Mouse (Mus musculus): ENCODE results near the gene Srgap1. TPM values are rescaled to one million over a fixed set of nuclear protein-coding genes. Genes with fewer than 3 reads are reported as not detected.

Gene Srgap1
- polyA plus RNA-seq, 1 experiment from 2014 or later = 6.9 TPM

DNA sequence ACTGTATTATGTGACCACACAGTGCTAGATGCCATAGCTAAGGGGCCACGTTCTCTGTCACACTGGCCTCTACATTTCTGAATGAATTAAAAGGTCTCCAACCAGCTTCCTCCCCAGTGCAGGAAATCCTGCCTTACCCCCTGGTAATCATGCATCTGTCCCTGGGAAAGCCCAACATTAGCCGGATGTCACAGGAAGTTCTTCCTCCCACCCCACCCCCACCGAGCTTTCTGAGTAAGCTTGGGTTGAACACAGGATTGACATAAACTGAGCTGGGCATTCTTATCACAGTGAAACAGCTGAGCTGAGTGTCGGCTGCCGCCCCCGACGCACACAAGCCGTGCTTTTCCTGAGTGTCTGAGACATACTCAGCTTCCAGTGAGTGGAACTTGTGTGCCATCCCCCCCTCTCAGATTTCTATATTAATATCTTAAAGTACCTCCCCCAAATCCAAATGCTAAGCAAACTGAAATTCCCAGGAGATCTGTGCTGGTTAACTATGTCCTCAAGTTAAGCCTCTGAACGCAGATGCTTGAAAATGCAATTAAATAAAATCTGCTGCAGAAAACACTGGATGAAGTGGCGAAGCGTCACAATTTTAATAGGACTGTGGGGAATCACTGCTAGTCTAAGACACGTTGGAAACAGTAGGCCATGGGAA, 38.3 kb downstream of the Srgap1 start:
- H3K27ac ChIP-seq = no peak overlapping the region
- WGBS = 81% methylated on average over 12 of the region's 12 CpGs
- DNase-seq (ENCODE audit: extremely low spot score, low spot score) = no peak

DNA sequence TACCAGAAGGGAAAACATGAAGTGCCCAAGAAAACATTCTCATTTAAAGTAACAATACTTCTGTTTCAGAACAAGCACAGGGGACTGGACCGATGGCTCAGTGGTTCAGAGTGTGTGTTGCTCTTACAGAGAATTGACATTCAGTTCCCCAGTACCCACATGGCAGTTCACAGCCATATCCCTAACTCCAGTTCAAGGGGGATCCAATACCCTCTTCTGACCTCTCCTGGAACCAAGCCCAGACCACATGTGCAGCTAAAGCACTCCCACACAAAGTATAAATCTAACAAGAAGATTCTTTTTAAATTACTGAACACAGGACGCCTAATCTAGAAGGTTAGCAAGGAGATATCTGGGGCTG, 38.8 kb downstream of the Srgap1 start:
- H3K27ac ChIP-seq = no peak overlapping the region
- no peak overlapping the region for H3K4me3 ChIP-seq
- peaks cover 17% of the 10 kb centered on the region for H3K4me1 ChIP-seq
- no peaks in the 10 kb centered on the region for H3K9me3 ChIP-seq
- WGBS = 85% methylated on average over 2 of the region's 2 CpGs
- no peaks in the 10 kb centered on the region for H3K27me3 ChIP-seq (ENCODE audit: poor library complexity, severe bottlenecking)
- no peaks in the 10 kb centered on the region for H3K36me3 ChIP-seq (replicated peaks)
- no peak for DNase-seq (ENCODE audit: extremely low spot score, low spot score)

More for the DNA sequence above, 38.3 kb downstream of the Srgap1 start:
- Histone ChIP-seq H3K4me1 (peaks cover 17% of the 10 kb centered on the region), H3K27me3 (ENCODE audit: poor library complexity, severe bottlenecking) (no peaks in the 10 kb centered on the region), H3K4me3 (no peak overlapping the region), H3K36me3 (replicated peaks) (no peaks in the 10 kb centered on the region), H3K9me3 (no peaks in the 10 kb centered on the region)

- WGBS = 45% methylated on average over 5 of the region's 5 CpGs
- H3K27me3 ChIP-seq (ENCODE audit: poor library complexity, severe bottlenecking) = no peaks in the 10 kb centered on the region
- peaks cover 7% of the 10 kb centered on the region; the same call in 1 of the 2 replicates for H3K9me3 ChIP-seq
- H3K4me3 ChIP-seq = no peak overlapping the region
- peaks cover 13% of the 10 kb centered on the region; the same call in 1 of the 2 replicates for H3K36me3 ChIP-seq (replicated peaks)
- DNase-seq (ENCODE audit: extremely low spot score, low spot score) = no peak
- H3K27ac ChIP-seq = 0 out of 2 replicates have a peak overlapping the region, but pooled peaks have one; percentile 40
- H3K4me1 ChIP-seq = peaks cover 17% of the 10 kb centered on the region
Observed at GRCm38 (mm10) chr10:122006606-122007005, 40.5 kb downstream of the Srgap1 start.

DNA sequence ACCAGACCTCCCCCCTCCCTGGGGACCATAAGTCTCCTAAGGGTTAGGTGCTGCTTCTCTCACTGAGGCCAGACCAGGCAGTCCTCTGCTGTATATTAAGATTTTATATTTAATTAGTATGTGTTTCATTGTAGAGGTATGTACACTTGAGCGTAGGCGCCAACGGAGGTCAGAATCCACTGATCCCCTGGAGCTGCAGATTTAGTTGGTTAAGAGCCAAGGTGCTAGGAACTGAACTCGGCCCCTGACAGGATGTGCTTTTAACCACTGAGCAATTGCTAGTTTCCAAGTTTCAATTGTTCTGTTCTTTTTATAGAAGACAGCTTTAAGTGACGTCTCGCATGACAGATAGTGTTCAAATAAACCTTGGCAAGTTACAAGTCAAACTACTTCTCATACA, 41.0 kb downstream of the Srgap1 start:
- 0 out of 2 replicates have a peak overlapping the region, but pooled peaks have one; percentile 40 for H3K27ac ChIP-seq
- H3K4me1 ChIP-seq = peaks cover 17% of the 10 kb centered on the region
- WGBS = 91% methylated on average over 6 of the region's 6 CpGs
- no peak overlapping the region for H3K4me3 ChIP-seq
- H3K27me3 ChIP-seq (ENCODE audit: poor library complexity, severe bottlenecking) = no peaks in the 10 kb centered on the region
- peaks cover 13% of the 10 kb centered on the region; the same call in 1 of the 2 replicates for H3K36me3 ChIP-seq (replicated peaks)
- DNase-seq (ENCODE audit: extremely low spot score, low spot score) = no peak
- H3K9me3 ChIP-seq = peaks cover 7% of the 10 kb centered on the region; the same call in 1 of the 2 replicates

DNA sequence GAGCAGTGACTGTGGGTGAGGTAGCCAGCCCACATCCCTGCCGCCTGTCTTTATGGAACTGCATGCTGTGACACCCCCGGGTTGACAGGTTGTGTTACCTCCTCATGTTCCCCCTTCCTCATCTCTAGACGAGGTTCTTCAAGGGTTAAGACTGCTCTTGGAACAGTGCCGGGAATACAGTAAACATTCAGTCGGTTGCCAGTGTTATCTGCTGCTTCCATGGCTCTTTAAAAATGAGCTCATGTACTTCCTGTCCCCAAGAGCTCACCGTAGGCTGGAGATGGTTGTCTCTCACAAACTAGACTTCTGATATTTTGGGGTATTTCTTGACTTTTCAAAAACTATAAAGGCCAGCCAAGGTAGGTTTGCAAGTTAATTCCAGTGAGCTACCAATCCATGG, 41.6 kb downstream of the Srgap1 start:
- Histone ChIP-seq H3K4me3 (no peak overlapping the region), H3K27ac (no peak overlapping the region), H3K36me3 (replicated peaks) (peaks cover 13% of the 10 kb centered on the region; the same call in 1 of the 2 replicates), H3K9me3 (peaks cover 7% of the 10 kb centered on the region; the same call in 1 of the 2 replicates), H3K27me3 (ENCODE audit: poor library complexity, severe bottlenecking) (no peaks in the 10 kb centered on the region), H3K4me1 (peaks cover 17% of the 10 kb centered on the region)
- no peak for DNase-seq (ENCODE audit: extremely low spot score, low spot score)
- 78% methylated on average over 6 of the region's 6 CpGs for WGBS

DNA sequence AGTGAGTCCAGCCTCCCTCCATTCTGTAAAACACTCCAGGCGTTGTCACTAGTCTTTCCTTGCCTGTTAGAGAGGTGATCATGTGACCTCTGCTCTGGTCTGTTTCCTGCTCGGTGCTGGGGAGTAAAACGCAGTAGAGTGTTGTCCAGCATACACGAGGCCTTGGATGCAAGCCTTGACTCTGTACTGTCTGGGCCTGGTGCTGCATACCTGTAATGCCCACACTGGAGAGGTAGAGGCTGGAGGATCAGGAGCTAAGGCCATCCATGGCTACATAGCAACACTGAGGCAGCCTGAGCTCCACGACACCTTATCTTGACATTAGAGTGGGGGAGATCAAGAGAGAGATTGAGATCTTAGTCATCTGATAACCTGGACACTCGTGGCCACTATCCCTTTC, 44.2 kb downstream of the Srgap1 start:
- WGBS = 78% methylated on average over 6 of the region's 6 CpGs
- Histone ChIP-seq H3K9me3 (peaks cover 7% of the 10 kb centered on the region; the same call in 1 of the 2 replicates), H3K27me3 (ENCODE audit: poor library complexity, severe bottlenecking) (no peaks in the 10 kb centered on the region), H3K4me3 (no peak overlapping the region), H3K27ac (no peak overlapping the region), H3K36me3 (replicated peaks) (peaks cover 13% of the 10 kb centered on the region; the same call in 1 of the 2 replicates), H3K4me1 (peaks cover 28% of the 10 kb centered on the region)
- DNase-seq (ENCODE audit: extremely low spot score, low spot score) = no peak

GRCm38 (mm10) chr10:121998806-121999205, 48.3 kb downstream of the Srgap1 start:
- Histone ChIP-seq H3K4me3 (no peak overlapping the region), H3K27ac (no peak overlapping the region), H3K9me3 (peaks cover 7% of the 10 kb centered on the region; the same call in 1 of the 2 replicates), H3K36me3 (replicated peaks) (peaks cover 13% of the 10 kb centered on the region; the same call in 1 of the 2 replicates), H3K4me1 (peaks cover 51% of the 10 kb centered on the region), H3K27me3 (ENCODE audit: poor library complexity, severe bottlenecking) (no peaks in the 10 kb centered on the region)
- no peak for DNase-seq (ENCODE audit: extremely low spot score, low spot score)
- WGBS = 58% methylated on average over 7 of the region's 7 CpGs

- Histone ChIP-seq H3K4me3 (no peak overlapping the region), H3K4me1 (peaks cover 51% of the 10 kb centered on the region), H3K27ac (peak overlapping the region; percentile 51; the same call in 1 of the 2 replicates), H3K27me3 (ENCODE audit: poor library complexity, severe bottlenecking) (no peaks in the 10 kb centered on the region), H3K36me3 (replicated peaks) (no peaks in the 10 kb centered on the region), H3K9me3 (no peaks in the 10 kb centered on the region)
- WGBS = 79% methylated on average over 4 of the region's 4 CpGs
- no peak for DNase-seq (ENCODE audit: extremely low spot score, low spot score)
Observed at GRCm38 (mm10) chr10:121996500-121996899, 50.6 kb downstream of the Srgap1 start.

- H3K27me3 ChIP-seq (ENCODE audit: poor library complexity, severe bottlenecking) = no peaks in the 10 kb centered on the region
- peaks cover 51% of the 10 kb centered on the region for H3K4me1 ChIP-seq
- 56% methylated on average over 4 of the region's 4 CpGs for WGBS
- no peaks in the 10 kb centered on the region for H3K36me3 ChIP-seq (replicated peaks)
- peak overlapping the region; percentile 51 for H3K27ac ChIP-seq
- no peaks in the 10 kb centered on the region for H3K9me3 ChIP-seq
- H3K4me3 ChIP-seq = no peak overlapping the region
- DNase-seq (ENCODE audit: extremely low spot score, low spot score) = no peak
Observed at GRCm38 (mm10) chr10:121995448-121995847, 51.7 kb downstream of the Srgap1 start.

DNA sequence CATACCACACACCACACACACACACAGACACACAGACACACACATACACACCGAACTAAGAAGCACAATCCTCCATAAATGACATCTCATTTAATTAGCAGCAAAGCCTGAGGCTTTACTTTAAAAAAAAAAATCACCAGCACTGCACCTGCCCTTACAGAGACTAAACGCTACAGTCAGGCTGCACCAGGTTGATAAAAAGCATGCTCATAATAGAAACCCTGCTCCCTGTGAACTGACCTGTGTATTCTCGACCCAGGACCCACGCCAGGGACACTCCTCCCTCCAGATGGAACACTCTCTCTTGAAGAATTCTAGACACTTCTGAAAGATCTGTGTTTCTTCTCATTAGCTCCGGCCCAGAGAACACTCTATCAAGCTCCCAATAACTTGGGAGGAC, 52.5 kb downstream of the Srgap1 start:
- Histone ChIP-seq H3K36me3 (replicated peaks) (no peaks in the 10 kb centered on the region), H3K27ac (no peak overlapping the region), H3K27me3 (ENCODE audit: poor library complexity, severe bottlenecking) (no peaks in the 10 kb centered on the region), H3K4me1 (peaks cover 44% of the 10 kb centered on the region), H3K9me3 (no peaks in the 10 kb centered on the region), H3K4me3 (no peak overlapping the region)
- whole genome bisulfite sequencing = 80% methylated on average over 5 of the region's 5 CpGs
- no peak for DNase-seq (ENCODE audit: extremely low spot score, low spot score)

DNA sequence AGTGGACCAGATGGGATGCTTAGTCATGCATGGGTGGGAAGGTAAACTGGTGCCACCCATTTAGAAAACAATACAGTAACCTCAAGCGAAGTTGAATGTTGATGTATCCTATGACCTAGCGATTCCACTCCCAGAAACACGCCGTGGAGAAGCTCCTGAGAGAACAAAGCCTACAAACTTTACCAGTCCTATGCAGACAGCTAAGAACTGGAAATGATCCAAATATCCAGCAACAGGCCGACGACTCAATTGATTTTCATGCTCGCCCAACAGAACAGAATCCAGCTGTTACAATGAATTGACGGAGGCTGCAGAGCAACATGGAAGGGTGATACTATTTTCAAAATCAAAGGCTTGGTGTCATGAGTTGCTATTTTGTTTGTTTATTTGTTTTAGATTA, 54.5 kb downstream of the Srgap1 start:
- Histone ChIP-seq H3K27ac (no peak overlapping the region), H3K9me3 (no peaks in the 10 kb centered on the region), H3K4me3 (no peak overlapping the region), H3K27me3 (ENCODE audit: poor library complexity, severe bottlenecking) (no peaks in the 10 kb centered on the region), H3K36me3 (replicated peaks) (no peaks in the 10 kb centered on the region), H3K4me1 (peaks cover 31% of the 10 kb centered on the region)
- 90% methylated on average over 8 of the region's 8 CpGs for WGBS
- DNase-seq (ENCODE audit: extremely low spot score, low spot score) = no peak

- no peaks in the 10 kb centered on the region for H3K9me3 ChIP-seq
- no peaks in the 10 kb centered on the region for H3K4me1 ChIP-seq
- no peaks in the 10 kb centered on the region for H3K27me3 ChIP-seq (ENCODE audit: poor library complexity, severe bottlenecking)
- no peaks in the 10 kb centered on the region for H3K36me3 ChIP-seq (replicated peaks)
- 68% methylated on average over 4 of the region's 4 CpGs for WGBS
- DNase-seq (ENCODE audit: extremely low spot score, low spot score) = no peak
- H3K27ac ChIP-seq = no peak overlapping the region
- H3K4me3 ChIP-seq = no peak overlapping the region
Observed at GRCm38 (mm10) chr10:121986997-121987396, 60.1 kb downstream of the Srgap1 start.

GRCm38 (mm10) chr10:121984887-121985286, 62.2 kb downstream of the Srgap1 start:
- no peak for DNase-seq (ENCODE audit: extremely low spot score, low spot score)
- WGBS = 94% methylated on average over 10 of the region's 10 CpGs
- Histone ChIP-seq H3K36me3 (replicated peaks) (no peaks in the 10 kb centered on the region), H3K27me3 (ENCODE audit: poor library complexity, severe bottlenecking) (no peaks in the 10 kb centered on the region), H3K4me1 (no peaks in the 10 kb centered on the region), H3K27ac (no peak overlapping the region), H3K9me3 (no peaks in the 10 kb centered on the region), H3K4me3 (no peak overlapping the region)
